Mouse (Mus musculus) lung, postnatal 4 days (tissue): ENCODE results near the gene Tiam1.

Source experiments
- DNase-seq, 2 experiments: peaks; one replicate each; pipeline ENCODE4 v3.0.0; 2021

Tiam1 gene

GRCm38 (mm10) chr16:89991701-89992152 is 151.8 kb downstream of the Tiam1 start:
- peak in 1 of 2 experiments; percentile 72 for DNase-seq

GRCm38 (mm10) chr16:89990288-89990955 is 153.1 kb downstream of the Tiam1 start:
- DNase-seq, result no peak

- no peak for DNase-seq
Measured at GRCm38 (mm10) chr16:89989816-89990215, 153.8 kb downstream of the Tiam1 start.

DNA sequence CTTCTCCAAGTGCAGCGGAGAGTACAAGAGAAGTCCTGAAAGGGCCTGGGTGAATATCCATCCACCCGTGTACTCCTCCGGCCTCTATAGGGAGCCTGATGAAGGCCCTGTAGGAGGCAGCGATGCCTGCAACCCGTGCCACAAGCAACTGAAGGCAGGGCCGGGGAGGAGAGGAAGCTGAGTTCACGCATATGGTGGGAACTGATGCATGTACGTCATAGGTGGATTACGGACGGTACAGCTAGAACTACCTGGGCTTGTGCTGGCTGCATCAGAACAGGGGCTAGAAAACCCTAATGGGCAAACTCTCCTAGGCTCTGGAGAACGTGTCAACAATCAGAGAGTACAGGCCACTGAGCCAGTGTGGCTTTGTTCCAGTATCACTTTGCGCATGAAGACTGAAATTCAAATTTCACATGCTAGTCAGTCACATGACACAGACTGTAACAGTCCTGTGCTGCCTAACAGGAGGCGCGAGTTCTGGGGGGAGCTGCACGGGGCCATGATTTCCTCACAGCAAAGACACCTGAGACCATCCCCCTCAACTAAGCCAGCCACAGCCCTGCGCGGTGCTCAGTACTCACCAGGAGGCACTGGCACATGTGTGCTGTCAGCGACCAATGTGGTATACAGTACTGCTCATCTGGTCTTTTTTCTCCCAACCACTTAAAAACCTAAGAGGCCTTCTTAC is 156.8 kb downstream of the Tiam1 start:
- DNase-seq, result no peak

- peak in 1 of 2 experiments; percentile 19 for DNase-seq
Measured at GRCm38 (mm10) chr16:89985702-89986481, 157.7 kb downstream of the Tiam1 start.

- DNase-seq, result no peak
Measured at GRCm38 (mm10) chr16:89980075-89980744, 163.4 kb downstream of the Tiam1 start.

- no peak for DNase-seq
Measured at GRCm38 (mm10) chr16:89975441-89975840, 168.1 kb downstream of the Tiam1 start.

DNA sequence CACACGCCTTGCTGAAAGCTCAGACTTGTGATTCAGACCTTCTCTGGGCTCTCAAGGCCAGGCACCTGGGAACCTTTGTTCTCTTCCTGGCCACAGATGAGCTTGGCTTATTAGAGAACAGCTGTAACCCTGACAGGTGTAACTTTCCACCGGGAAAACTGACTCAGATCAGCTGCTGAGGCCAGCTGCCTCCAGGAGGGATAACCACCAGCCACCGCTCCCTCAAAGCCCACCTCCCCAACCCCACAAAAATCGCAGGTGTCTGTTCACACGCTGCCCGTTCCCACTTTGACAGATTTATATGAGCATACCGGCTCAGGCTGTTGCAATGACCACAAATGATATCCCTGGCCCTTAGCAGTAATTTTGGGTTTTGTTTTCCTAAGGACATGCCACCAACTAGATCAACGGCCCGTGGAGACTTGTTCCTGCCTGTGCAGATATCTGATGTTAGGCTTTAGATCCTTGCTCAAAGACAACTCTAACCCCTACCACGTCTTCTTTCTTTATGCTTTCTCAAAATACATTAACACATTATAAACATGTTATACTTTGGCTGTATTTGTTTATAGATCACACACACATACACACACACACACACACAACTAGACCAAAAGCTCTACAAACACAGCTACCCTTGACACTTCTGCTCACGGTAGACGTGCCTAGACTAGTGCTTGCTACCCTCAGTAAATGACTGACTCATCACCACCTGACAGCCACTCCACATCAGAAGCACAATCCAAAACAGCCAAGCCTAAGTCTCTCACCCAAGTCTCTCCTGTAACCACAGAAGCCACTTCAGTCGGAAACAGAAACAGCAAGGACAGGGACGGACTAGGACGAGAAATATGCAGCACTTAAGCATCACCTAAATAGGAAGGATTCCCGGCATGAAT is 169.5 kb downstream of the Tiam1 start:
- no peak for DNase-seq

GRCm38 (mm10) chr16:89972854-89973487 is 170.6 kb downstream of the Tiam1 start:
- no peak for DNase-seq

DNA sequence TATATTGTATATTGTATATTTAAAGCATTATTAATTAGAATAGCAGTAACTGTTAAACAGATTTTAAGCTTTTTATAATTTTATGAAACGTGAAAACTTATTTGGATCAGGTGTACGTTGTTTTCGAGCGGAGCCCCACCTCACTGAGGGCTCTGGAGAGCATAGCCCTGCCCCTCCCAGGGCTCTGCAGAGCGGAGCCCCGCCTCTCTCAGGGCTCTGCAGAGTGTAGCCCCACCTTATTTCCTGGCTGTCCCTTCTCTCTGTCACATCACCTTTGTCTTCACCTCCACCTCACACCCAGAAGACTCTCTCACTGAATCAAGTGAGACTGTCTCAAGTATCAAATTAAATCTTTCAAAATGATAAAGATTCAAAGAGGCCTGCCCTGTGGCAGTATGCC is 171.6 kb downstream of the Tiam1 start:
- no peak for DNase-seq

GRCm38 (mm10) chr16:89968058-89968457 is 175.5 kb downstream of the Tiam1 start:
- DNase-seq, result no peak

- DNase-seq, result no peak
Measured at GRCm38 (mm10) chr16:89962876-89963275, 180.7 kb downstream of the Tiam1 start.

- DNase-seq, result no peak
Measured at GRCm38 (mm10) chr16:89960904-89961303, 182.7 kb downstream of the Tiam1 start.

DNA sequence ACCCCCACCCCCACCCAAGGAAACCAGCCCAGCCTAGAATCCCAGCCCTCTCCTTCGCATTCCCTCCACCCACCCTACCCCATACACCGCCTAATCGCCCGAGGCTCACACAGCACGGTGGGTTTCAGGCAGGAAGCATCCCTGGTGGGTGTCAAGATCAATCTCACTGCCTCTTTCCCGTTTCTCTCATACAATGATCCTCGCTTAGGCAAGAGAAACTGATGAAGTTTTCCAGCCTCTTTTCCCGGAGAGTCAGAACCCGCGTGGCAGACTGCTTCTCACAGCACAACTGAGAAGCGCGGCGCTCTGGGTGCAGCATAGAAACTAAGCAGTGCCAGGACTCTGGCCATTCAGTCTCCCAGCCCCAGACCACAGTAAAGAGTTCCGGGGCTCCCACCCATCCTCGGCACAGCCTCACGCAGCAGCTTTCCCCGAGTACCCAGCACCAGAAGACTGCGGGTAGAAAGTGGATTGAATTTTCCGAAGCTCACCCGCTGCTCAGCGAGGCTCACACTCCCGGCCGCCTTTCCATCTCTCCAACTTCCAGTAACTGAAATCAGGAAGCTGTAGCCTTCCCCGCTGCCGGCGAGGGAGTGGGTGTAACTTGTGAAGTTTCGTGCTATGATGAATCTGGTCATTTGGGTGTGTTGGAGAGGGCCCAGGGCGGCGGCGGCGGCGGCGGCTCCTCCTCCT is 183.2 kb downstream of the Tiam1 start:
- DNase-seq, result peak; percentile 43 to 51

DNA sequence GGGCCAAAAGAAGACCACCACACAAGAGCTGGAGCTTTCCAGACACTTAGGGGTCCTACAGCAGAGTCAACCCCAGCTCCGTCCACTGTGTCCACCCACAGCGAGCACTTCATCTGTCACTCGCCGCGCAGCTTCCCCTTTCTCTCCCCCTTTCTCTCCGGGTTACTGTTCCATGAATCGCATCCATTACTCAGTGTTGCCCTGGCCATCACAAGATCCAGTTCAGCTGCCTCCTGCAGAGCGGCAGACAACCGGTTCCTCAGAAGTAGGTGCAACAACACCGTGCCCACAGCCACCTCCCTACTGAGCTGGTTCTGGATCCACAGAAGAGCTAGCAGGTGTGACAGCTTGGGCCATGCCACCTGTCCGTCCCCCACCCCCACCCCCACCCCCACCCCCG is 184.6 kb downstream of the Tiam1 start:
- no peak for DNase-seq

DNA sequence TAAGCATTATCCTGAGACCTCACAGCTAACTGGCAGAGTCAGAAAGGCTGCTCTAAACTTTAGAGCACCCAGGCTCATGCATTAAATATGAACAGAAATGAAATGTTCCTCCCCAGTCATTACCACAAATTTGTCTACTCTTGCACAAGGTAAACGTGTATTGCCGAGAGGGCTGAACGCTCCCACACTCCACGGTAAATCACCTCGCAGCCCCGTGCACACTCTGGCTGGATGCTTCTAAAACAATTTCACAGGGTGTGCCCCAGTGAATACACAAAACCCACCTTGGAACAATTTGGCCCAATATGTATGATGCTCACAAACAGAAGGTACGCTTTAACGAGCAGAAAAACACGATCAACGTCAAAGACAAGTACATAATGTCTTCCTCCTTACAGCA is 185.5 kb downstream of the Tiam1 start:
- no peak for DNase-seq

DNA sequence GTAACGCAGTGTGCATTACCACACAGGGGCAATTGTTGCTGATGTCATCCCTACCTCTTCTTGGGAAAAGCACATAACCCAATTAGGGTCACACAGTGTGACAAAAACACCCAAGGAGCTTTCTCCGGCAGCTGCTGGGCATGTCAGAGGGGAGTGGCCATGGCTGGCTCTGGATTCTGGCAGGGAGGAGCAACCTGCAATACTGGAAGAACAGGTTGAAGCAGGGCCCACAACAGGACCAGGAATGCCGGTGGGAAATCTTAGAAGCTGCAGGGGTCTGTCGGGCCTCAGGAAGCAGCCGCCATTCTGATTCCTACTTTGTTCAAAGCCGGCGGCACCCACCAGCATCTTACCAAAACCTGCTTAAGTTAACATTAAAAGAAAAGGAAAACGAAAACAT is 189.0 kb downstream of the Tiam1 start:
- DNase-seq, result peak; percentile 30 to 44

DNA sequence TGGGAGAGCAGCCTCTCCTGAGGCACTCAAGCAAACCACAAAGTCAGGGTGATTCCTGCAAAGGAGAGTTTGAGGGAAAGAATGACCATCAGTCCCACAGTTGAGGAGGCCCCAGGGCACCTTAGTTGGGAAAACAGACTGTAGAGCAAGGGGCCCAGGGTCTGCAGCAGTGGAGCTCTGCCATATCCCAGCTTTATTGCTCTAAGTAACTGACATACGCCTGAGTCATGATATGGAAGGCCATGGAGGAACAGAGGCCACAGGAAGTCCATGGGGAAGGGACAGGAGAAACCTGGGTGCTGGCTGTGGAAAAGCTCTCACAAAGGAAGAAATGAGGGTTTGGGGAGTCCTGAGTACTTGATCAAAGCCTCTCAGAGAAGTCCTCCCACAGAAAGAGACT is 189.5 kb downstream of the Tiam1 start:
- DNase-seq, result no peak

DNA sequence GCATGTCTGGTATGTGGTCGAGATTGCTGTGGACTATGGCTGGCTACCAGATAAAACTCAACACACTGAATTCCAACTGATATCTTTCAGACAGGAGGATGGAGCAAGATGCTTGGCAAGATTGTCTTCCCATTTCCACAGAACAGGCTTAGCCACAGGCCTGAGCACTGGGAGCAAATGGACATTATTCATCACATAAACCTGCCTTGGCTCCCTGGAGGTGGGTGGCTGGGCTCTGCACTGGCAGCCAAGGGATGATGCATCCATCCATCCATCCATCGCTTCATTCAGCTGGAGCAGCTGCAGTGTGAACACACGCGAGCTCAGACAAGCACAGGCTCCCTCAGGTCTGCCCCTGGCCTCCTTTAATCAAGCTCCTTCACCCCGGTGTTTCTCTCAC is 190.7 kb downstream of the Tiam1 start:
- no peak for DNase-seq

GRCm38 (mm10) chr16:89950754-89951153 is 192.8 kb downstream of the Tiam1 start:
- peak; percentile 27 to 37 for DNase-seq

GRCm38 (mm10) chr16:89950251-89950650 is 193.3 kb downstream of the Tiam1 start:
- DNase-seq, result no peak
